Mouse (Mus musculus): Measurements from ENCODE around the gene Olfr1432.

DNA sequence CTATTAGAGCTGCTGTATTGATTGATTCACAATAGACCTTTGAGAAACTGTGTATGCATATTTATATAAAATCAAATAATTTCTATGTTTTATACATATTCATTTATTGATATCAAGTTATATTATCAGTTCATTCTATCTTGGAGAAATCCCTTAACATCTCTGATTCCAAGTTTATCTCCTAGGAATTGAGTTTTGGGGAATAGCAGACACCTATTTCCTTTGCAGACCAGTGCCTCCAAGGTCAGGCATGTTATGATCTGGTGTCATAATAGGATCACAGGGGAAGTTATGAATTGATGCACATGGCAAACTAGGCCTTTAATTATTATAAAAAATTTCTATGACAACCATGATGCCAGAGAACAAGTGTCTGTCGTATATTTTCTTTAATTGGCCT, 32.1 kb downstream of the Olfr1432 start, which contains the start of gene Olfr1431:
- no peak for TF ChIP-seq USF1 (IDR thresholded peaks at IDR 0.05; ENCODE audit: low read depth)
- no peak for TF ChIP-seq MYOD1 (IDR thresholded peaks at IDR 0.05; ENCODE audit: control insufficient read depth in 1 of 3, insufficient read length in 2 of 3, low read depth in 2 of 3)
- no peak for TF ChIP-seq MAX (IDR thresholded peaks at IDR 0.05; ENCODE audit: low read depth)
- TF ChIP-seq POLR2A (IDR thresholded peaks at IDR 0.05; ENCODE audit: insufficient read length, low read depth) = no peak
- TF ChIP-seq TCF12 (IDR thresholded peaks at IDR 0.05; ENCODE audit: insufficient read depth, poor library complexity, severe bottlenecking) = no peak
- TF ChIP-seq E2F4 (IDR thresholded peaks at IDR 0.05; ENCODE audit: insufficient read depth) = no peak
- no peak for TF ChIP-seq SRF (IDR thresholded peaks at IDR 0.05; ENCODE audit: control insufficient read depth, insufficient read length, low read depth)

Measured in myocyte (in vitro differentiated cells).